Mouse (Mus musculus) spleen, postnatal 0 days (tissue): Measurements from ENCODE around the gene Clec18a. TPM values are rescaled to one million over a fixed set of nuclear protein-coding genes. Genes with fewer than 3 reads are reported as not detected.

ENCODE experiments used
- polyA plus RNA-seq: library from polyadenylated mRNA; unstranded; fragments of >200 nt; fragmentation: Nextera tagmentation; extraction: Ambion mirVana; gene quantifications from 2 replicates; pipeline ENCODE4 v1.2.1, GENCODE M21; 2015

The Clec18a gene
- polyA plus RNA-seq = not detected in 2 replicates

DNA sequence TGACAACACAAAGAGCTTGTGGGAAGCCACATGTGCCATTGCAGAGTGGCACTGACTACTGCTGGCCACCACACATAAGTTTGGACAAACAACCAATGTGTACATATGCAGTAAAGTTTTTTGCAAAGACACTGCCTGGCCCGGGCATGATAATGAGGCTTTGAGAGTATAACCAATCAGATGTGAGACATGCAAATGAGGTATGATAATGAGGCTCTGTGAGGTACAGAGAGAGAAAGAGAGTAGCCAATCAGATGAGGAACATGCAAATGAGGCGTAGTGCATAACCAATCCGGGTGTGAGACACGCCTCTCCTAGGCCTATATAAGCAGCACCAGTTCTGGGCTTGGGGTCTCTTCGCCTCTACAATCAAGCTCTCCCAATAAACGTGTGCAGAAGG is at the start of gene Clec18a:
Gene Clec18a, minus strand, starts transcription at position 101 of the 400 bp plus-strand sequence.

DNA sequence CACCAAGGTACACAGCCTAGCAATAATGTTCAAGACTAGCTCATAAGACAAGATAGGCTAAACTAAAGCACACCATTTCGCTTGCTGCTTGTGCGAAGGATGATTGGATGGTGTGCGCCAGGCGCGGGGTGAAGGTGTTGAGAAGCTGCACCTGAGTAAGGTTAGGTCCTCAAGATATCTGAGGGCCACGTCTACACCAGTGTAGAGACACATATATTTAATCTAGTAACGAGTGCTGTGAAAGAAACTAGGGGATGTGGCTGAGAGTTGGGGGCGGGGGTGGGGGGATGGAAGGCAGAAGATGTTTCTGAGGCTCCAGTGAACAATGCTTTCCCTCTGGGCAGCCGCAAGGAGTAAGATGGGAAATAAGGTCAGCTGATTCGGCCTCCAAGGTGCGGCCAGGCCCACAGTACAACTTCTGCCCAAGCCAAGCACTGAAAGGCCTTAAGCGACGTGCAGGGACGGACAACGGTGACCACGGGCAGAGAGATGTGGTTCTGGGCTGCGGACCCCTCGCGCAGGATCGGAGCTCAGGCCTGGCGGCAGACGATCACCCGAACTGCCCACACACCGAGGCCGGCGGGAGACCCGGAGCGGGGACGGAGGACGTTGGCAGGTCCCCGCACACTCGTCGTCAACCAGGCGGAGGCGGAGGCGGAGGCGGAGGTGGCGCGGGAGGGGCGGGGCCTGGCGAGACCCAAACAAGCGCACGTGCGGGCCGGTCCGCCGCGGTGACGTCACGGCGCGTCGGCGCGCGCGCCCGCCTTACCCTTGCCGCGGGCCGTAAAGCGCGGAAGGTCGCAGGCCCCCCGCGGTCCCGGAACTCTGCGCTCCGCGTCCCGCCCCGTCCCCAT is 1.9 kb upstream of the Clec18a start, which contains the start of gene Pdpr:
Gene Pdpr, plus strand, starts transcription at position 766 of the 854 bp plus-strand sequence.

DNA sequence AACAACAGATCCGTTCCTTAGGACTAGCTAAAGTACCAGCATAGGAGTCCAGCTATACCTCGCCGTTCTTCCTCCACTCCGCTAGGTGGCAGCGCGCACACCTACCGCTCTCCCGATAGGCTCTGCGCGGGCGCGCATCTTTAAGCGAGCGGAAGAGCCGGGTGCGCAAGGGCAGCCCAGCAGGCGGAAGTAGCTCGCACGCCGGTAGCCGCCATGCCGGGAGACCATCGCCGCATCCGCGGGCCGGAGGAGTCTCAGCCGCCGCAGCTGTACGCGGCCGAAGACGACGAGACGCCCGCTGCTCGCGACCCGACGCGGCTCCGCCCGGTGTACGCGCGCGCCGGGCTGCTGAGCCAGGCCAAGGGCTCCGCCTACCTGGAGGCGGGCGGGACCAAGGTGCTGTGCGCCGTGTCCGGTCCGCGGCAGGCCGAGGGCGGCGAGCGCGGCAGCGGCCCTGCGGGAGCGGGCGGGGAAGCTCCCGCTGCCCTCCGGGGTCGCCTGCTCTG is 36.0 kb downstream of the Clec18a start, which contains the start of gene Exosc6:
Gene Exosc6, plus strand, starts transcription at position 182 of the 506 bp plus-strand sequence.

DNA sequence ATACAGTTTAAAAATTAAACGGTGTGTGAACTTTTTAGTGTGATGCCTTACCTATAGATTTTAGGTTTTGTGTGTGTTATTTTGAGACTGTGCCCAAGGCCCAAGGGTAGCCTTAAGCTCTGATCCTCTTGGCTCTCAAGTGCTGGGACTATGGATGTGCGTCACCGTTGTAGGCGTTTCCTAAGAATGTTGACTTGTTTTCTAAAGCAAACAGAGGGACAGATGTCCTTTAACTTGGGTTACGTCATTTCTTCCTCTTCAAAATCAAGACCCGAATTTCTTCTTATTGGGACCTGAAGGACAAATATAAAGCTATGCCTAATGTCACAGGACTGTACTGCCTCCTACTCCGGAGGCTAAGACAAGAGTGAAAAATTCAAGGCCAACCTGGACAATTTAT is 59.3 kb downstream of the Clec18a start, which contains the start of gene Aars:
Gene Aars, plus strand, starts transcription at position 229 of the 400 bp plus-strand sequence.

DNA sequence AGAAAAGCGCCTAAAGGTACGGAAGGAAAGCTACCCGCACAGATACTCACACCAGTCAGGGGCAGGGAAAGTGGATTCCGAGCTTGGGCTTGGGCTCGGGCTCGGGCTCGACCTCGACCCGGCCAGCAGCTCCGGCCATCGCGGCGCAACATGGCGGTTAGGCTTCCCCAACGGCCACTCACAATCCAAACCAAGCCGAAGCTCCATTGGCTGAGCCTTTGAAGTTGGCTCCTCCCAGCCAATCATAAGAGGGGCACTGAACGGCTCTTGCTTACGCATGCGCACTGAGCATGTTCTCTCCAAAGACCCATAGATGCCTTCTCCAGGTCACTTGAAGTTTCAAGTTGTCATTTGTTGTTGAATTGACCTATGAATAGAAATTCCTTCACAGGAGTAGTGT is 60.7 kb downstream of the Clec18a start, which contains the start of gene Ddx19b:
Gene Ddx19b, minus strand, starts transcription at position 180 of the 400 bp plus-strand sequence.

Other genes with a start within 250 kb of the Clec18a start
- gene Cog4, start 245.8 kb downstream of the Clec18a start, polyA plus RNA-seq = 31.5 and 32.3 TPM in 2 replicates
- 70.4 and 72.5 TPM in 2 replicates for gene Sf3b3, start 245.6 kb downstream of the Clec18a start, polyA plus RNA-seq
- 2.8 and 2.9 TPM in 2 replicates for gene Fuk, start 189.9 kb downstream of the Clec18a start, polyA plus RNA-seq
- 20.4 and 24.7 TPM in 2 replicates for gene St3gal2, start 172.5 kb downstream of the Clec18a start, polyA plus RNA-seq
- gene Ddx19a, start 94.6 kb downstream of the Clec18a start, polyA plus RNA-seq = 11.9 and 12.0 TPM in 2 replicates
- 2.6 and 2.7 TPM in 2 replicates for gene Ddx19b, start 60.7 kb downstream of the Clec18a start, polyA plus RNA-seq
- gene Aars, start 59.3 kb downstream of the Clec18a start, polyA plus RNA-seq = 32.5 and 35.4 TPM in 2 replicates
- gene Exosc6, start 36.1 kb downstream of the Clec18a start, polyA plus RNA-seq = 14.8 and 17.4 TPM in 2 replicates
- 4.2 and 5.5 TPM in 2 replicates for gene Pdpr, start 2.2 kb upstream of the Clec18a start, polyA plus RNA-seq
- 19.4 and 21.0 TPM in 2 replicates for gene Glg1, start 166.8 kb upstream of the Clec18a start, polyA plus RNA-seq
- 44.5 and 47.9 TPM in 2 replicates for gene Rfwd3, start 207.8 kb upstream of the Clec18a start, polyA plus RNA-seq
- 6.9 and 9.3 TPM in 2 replicates for gene Mlkl, start 245.8 kb upstream of the Clec18a start, polyA plus RNA-seq